Mouse (Mus musculus) Patski (cell line): ENCODE measurements at regions not wholly inside any gene's neighbourhood (a gene's known extent, or its start where the extent isn't known, plus 50 kb on each side); places are given as distances from the start of the nearest gene placed in this dataset.
A peak's percentile ranks its signal among the peaks of the same experiment; 100 is the strongest.

Source experiments
- ATAC-seq: fragments of 100-300 bp; one replicate; pipeline ENCODE4 v1.8.0; 2021
- CTCF ChIA-PET: fragments of 350-600 bp; sonication (Branson Sonifier 250); formaldehyde crosslinking; loops from one replicate; lab custom pipeline; 2022; ENCODE audit warnings: inconsistent platforms; lab: Charles Lee
- POLR2A ChIA-PET: fragments of 350-600 bp; sonication (Branson Sonifier 250); formaldehyde crosslinking; loops from one replicate; lab custom pipeline; 2022; ENCODE audit warnings: antibody characterized with exemption, inconsistent platforms; lab: Charles Lee
- DNase-seq: peaks from one replicate; pipeline ENCODE4 v3.0.0-alpha.2; 2011; ENCODE audit warnings: low read depth, low spot score
- H3K27me3 ChIP-seq: fragments of 371-371 bp; one replicate; pipeline ENCODE4 v1.5.1; 2021
- CTCF ChIP-seq: fragments of 100-300 bp; IDR thresholded peaks from one replicate; pipeline ENCODE4 v1.5.1; 2021
- in situ Hi-C: fragments of 300-500 bp; cut with MboI; formaldehyde crosslinking; loops from 3 replicates; pipeline ENCODE4 v1.11.1; 2018; ENCODE audit warnings: low pct_unique_long_range_greater_than_20kb, mixed read lengths

GRCm38 (mm10) chr10:96557336-96557735, 59.5 kb upstream of the Btg1 start:
- TF ChIP-seq CTCF, result peak; percentile 6
- no peaks in the 10 kb centered on the region for H3K27me3 ChIP-seq
- ChIA-PET POLR2A (no interaction called here), CTCF (no interaction called here)
- ATAC-seq, result peak; percentile 65
- in situ Hi-C loops, result no loop called here
- peak; percentile 27 for DNase-seq

GRCm38 (mm10) chr10:96565343-96565742, 51.5 kb upstream of the Btg1 start:
- no peak for TF ChIP-seq CTCF
- DNase-seq (no peak), ATAC-seq (no peak)
- CTCF ChIA-PET, result no interaction called here
- in situ Hi-C loops, result no loop called here
- peaks cover 4% of the 10 kb centered on the region for H3K27me3 ChIP-seq
- POLR2A ChIA-PET, result no interaction called here
